Mouse (Mus musculus): ENCODE data around the gene Wdr86. TPM values are rescaled to one million over a fixed set of nuclear protein-coding genes. Genes with fewer than 3 reads are reported as not detected.
A peak's percentile ranks its signal among the peaks of the same experiment; 100 is the strongest.
"Not testable (repeated sequence)": the region's sequence is repeated elsewhere in the genome, so short reads cannot be mapped to it uniquely, and the experiment has no call there.

The Wdr86 gene
- polyA plus RNA-seq, 1 experiment from 2014 or later, result 18.4 TPM

GRCm38 (mm10) chr5:24704615-24705014 lies 25.9 kb downstream of the Wdr86 start:
- no peak overlapping the region for H3K27ac ChIP-seq
- no peak overlapping the region for H3K4me3 ChIP-seq
- no peaks in the 10 kb centered on the region for H3K27me3 ChIP-seq
- H3K9me3 ChIP-seq, result no peaks in the 10 kb centered on the region
- no peak overlapping the region for H3K9ac ChIP-seq
- no peak for ATAC-seq (ENCODE audit: insufficient number of reproducible peaks, low FRiP score, low TSS enrichment, low read depth)
- WGBS, result 90% methylated on average over 8 of the region's 8 CpGs
- H3K36me3 ChIP-seq, result peaks cover 98% of the 10 kb centered on the region
- H3K4me1 ChIP-seq, result no peaks in the 10 kb centered on the region
- H3K4me2 ChIP-seq, result no peak overlapping the region

GRCm38 (mm10) chr5:24701271-24701670 lies 29.3 kb downstream of the Wdr86 start:
- Histone ChIP-seq H3K9me3 (no peaks in the 10 kb centered on the region), H3K27ac (no peak overlapping the region), H3K4me1 (no peaks in the 10 kb centered on the region), H3K27me3 (no peaks in the 10 kb centered on the region), H3K4me3 (no peak overlapping the region), H3K4me2 (no peak overlapping the region), H3K36me3 (peaks cover 93% of the 10 kb centered on the region), H3K9ac (no peak overlapping the region)
- no peak for ATAC-seq (ENCODE audit: insufficient number of reproducible peaks, low FRiP score, low TSS enrichment, low read depth)
- WGBS, result 76% methylated on average over 3 of the region's 3 CpGs

- no peaks in the 10 kb centered on the region for H3K4me1 ChIP-seq
- WGBS, result 75% methylated on average over 3 of the region's 3 CpGs
- H3K9me3 ChIP-seq, result no peaks in the 10 kb centered on the region
- peaks cover 93% of the 10 kb centered on the region for H3K36me3 ChIP-seq
- no peaks in the 10 kb centered on the region for H3K27me3 ChIP-seq
- no peak overlapping the region for H3K9ac ChIP-seq
- no peak overlapping the region for H3K4me2 ChIP-seq
- no peak overlapping the region for H3K27ac ChIP-seq
- H3K4me3 ChIP-seq, result no peak overlapping the region
- ATAC-seq (ENCODE audit: insufficient number of reproducible peaks, low FRiP score, low TSS enrichment, low read depth), result no peak
Measured at GRCm38 (mm10) chr5:24696704-24697103, 33.8 kb downstream of the Wdr86 start.

GRCm38 (mm10) chr5:24687696-24688095 lies 42.8 kb downstream of the Wdr86 start:
- WGBS, result 61% methylated on average over 1 of the region's 1 CpGs

GRCm38 (mm10) chr5:24686671-24687420 lies 43.7 kb downstream of the Wdr86 start:
- H3K27me3 ChIP-seq; H3K27ac ChIP-seq; ATAC-seq (ENCODE audit: insufficient number of reproducible peaks, low FRiP score, low TSS enrichment, low read depth); H3K9me3 ChIP-seq; H3K9ac ChIP-seq: not testable (repeated sequence)
- WGBS, result 74% methylated on average over 16 of the region's 16 CpGs
- peaks cover 26% of the 10 kb centered on the region for H3K36me3 ChIP-seq
- H3K4me2 ChIP-seq, result peak overlapping the region; percentile 52
- H3K4me1 ChIP-seq, result peaks cover 11% of the 10 kb centered on the region; the same call in 1 of the 2 replicates
- H3K4me3 ChIP-seq, result peak overlapping the region; percentile 99

More at GRCm38 (mm10) chr5:24687696-24688095, 42.8 kb downstream of the Wdr86 start:
- H3K4me3 ChIP-seq, result no peak overlapping the region
- peaks cover 11% of the 10 kb centered on the region; the same call in 1 of the 2 replicates for H3K4me1 ChIP-seq
- no peaks in the 10 kb centered on the region for H3K27me3 ChIP-seq
- peaks cover 34% of the 10 kb centered on the region for H3K36me3 ChIP-seq
- H3K9ac ChIP-seq, result no peak overlapping the region
- H3K9me3 ChIP-seq, result no peaks in the 10 kb centered on the region
- no peak overlapping the region for H3K27ac ChIP-seq
- H3K4me2 ChIP-seq, result no peak overlapping the region
- ATAC-seq (ENCODE audit: insufficient number of reproducible peaks, low FRiP score, low TSS enrichment, low read depth), result no peak

DNA sequence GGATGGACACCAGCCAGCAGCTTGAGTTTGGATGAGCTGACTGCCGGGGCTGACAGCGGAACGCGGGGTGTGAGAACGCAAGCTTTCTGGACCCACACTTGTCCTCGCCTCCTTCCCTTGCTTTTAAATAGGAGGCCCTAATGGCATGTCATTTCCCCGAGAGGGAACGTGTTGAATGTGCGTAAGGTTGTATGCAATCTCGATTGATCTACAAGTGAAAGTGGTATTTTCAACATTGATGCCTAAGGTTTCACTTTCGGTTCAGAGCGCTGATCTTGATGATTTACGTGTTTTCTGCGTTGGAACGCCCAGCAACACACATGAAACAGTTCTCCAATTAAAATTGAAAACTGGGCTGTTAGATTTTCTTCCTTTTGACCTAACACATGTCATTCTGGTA lies 44.4 kb downstream of the Wdr86 start:
- peaks cover 19% of the 10 kb centered on the region for H3K36me3 ChIP-seq
- peaks cover 11% of the 10 kb centered on the region; the same call in 1 of the 2 replicates for H3K4me1 ChIP-seq
- H3K27me3 ChIP-seq, result no peaks in the 10 kb centered on the region
- H3K4me3 ChIP-seq, result peak overlapping the region; percentile 99
- H3K9me3 ChIP-seq, result no peaks in the 10 kb centered on the region
- peak overlapping the region; percentile 80 for H3K9ac ChIP-seq
- ATAC-seq (ENCODE audit: insufficient number of reproducible peaks, low FRiP score, low TSS enrichment, low read depth), result no peak
- peak overlapping the region; percentile 98 for H3K27ac ChIP-seq
- 2% methylated on average over 15 of the region's 15 CpGs for WGBS
- H3K4me2 ChIP-seq, result peak overlapping the region; percentile 52

DNA sequence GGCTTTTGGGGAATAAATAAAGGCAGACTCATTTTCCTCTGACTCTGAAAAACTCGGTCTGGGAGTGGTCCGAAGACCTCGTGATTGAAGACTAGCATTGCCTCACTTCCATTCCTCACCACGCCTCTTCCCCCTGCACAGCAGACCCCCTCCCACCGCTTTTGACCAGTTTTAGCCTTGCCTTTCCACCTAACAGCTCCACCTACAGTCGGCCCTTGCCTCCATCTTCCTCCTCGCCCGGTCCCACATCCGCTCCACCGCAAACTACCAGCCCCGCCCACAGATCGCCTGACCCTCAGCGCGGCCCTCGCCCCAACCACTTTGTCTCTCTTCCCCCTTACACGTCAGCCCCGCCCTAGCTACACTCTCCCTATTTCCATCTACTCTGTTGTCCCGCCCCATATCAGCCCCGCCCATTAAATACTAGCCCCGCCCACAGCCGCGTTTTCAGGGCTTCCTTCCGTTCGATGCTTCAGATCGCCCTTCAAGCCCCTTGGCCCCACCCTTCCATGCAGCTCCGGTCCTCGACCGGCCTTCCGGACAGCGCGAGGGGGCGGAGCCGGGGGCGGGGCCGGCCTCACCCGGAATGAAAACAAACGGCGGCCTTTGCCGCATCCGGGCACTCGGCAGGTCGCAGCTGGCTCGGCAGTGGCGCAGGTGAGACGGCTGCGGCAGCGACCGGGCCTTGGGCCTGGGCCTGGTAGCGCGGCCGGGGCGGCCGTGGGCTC lies 45.0 kb downstream of the Wdr86 start, which contains the start of gene Nub1:
TSS of gene Nub1 (plus strand) at position 167 of the 728 bp plus-strand sequence.
- ATAC-seq (ENCODE audit: insufficient number of reproducible peaks, low FRiP score, low TSS enrichment, low read depth), result peak; percentile 97
- H3K9ac ChIP-seq, result peak within 1 kb of the TSS; percentile 80
- peaks cover 11% of the 10 kb centered on the region; the same call in 1 of the 2 replicates for H3K4me1 ChIP-seq
- no peaks in the 10 kb centered on the region for H3K9me3 ChIP-seq
- H3K4me2 ChIP-seq, result peak within 1 kb of the TSS; percentile 59
- H3K36me3 ChIP-seq, result peaks cover 12% of the 10 kb centered on the region
- peak within 1 kb of the TSS; percentile 98 for H3K27ac ChIP-seq
- H3K27me3 ChIP-seq, result no peaks in the 10 kb centered on the region
- peak within 1 kb of the TSS; percentile 99 for H3K4me3 ChIP-seq
- WGBS, result under 1% methylated on average over 53 of the region's 53 CpGs

GRCm38 (mm10) chr5:24684578-24685365 lies 45.8 kb downstream of the Wdr86 start:
- peak overlapping the region; percentile 99 for H3K4me3 ChIP-seq
- H3K4me2 ChIP-seq, result peak overlapping the region; percentile 59
- no peaks in the 10 kb centered on the region for H3K9me3 ChIP-seq
- no peaks in the 10 kb centered on the region for H3K27me3 ChIP-seq
- peak overlapping the region; percentile 57 for H3K9ac ChIP-seq
- ATAC-seq (ENCODE audit: insufficient number of reproducible peaks, low FRiP score, low TSS enrichment, low read depth), result peak; percentile 11; the same call in 1 of the 2 replicates
- H3K4me1 ChIP-seq, result peaks cover 11% of the 10 kb centered on the region; the same call in 1 of the 2 replicates
- H3K36me3 ChIP-seq, result peaks cover 6% of the 10 kb centered on the region
- WGBS, result 21% methylated on average over 16 of the region's 16 CpGs
- peak overlapping the region; percentile 98 for H3K27ac ChIP-seq

DNA sequence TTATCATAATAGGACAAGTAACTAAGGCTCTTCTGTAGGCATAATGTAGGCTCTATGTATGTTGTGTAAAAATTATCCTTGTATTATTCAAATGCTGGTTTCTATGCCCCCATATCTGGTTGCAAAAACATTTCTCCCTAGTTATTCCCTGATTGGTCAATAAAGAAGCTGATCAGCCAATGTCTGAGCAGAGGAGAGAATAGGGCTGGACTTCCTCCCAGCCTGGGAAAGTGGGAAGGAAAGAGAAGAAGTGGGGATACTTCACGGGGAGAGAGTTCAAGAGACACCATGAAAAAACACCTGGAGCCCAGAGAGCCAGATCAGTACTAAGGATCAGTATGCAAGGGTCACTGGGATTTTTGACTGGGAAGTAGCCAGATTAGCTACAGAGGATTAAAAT lies 49.1 kb downstream of the Wdr86 start:
- Histone ChIP-seq H3K4me1 (0 out of 2 replicates have a peak, but pooled peaks cover 4% of the 10 kb centered on the region), H3K4me2 (no peak overlapping the region), H3K36me3 (no peaks in the 10 kb centered on the region), H3K27ac (no peak overlapping the region), H3K4me3 (no peak overlapping the region), H3K27me3 (no peaks in the 10 kb centered on the region), H3K9ac (no peak overlapping the region), H3K9me3 (no peaks in the 10 kb centered on the region)
- WGBS, result 41% methylated on average over 1 of the region's 1 CpGs
- ATAC-seq (ENCODE audit: insufficient number of reproducible peaks, low FRiP score, low TSS enrichment, low read depth), result no peak

DNA sequence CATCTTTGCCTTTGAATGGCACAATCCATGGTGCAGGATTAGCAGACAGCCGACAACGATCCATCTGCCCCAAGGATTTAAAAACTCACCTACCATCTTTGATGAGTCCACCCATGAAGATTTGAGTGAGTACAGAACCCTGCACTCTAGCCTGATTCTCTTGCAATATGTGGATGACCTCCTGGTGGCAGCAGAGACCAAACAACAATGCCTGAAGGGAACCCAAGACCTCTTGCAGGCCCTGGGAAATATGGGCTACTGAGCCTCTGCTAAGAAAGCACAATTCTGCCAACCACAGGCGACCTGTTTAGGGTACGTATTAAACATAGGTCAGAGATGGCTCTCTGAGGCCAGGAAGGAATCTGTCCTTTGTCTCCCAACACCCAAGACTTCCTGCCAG lies 56.3 kb downstream of the Wdr86 start:
- ATAC-seq (ENCODE audit: insufficient number of reproducible peaks, low FRiP score, low TSS enrichment, low read depth), result no peak

More for the DNA sequence above, 56.3 kb downstream of the Wdr86 start:
- Histone ChIP-seq H3K36me3 (no peaks in the 10 kb centered on the region), H3K27me3 (peaks cover 13% of the 10 kb centered on the region; the same call in 1 of the 2 replicates), H3K4me2 (no peak overlapping the region), H3K4me3 (no peak overlapping the region), H3K27ac (no peak overlapping the region), H3K9me3 (no peaks in the 10 kb centered on the region), H3K4me1 (no peaks in the 10 kb centered on the region), H3K9ac (no peak overlapping the region)
- 19% methylated on average over 4 of the region's 4 CpGs for WGBS
